Mouse (Mus musculus) adrenal gland, postnatal 0 days (tissue): ENCODE measurements around the gene Unc13d. TPM values are rescaled to one million over a fixed set of nuclear protein-coding genes. Genes with fewer than 3 reads are reported as not detected.

Experiments
- polyA plus RNA-seq: library from polyadenylated mRNA; unstranded; fragments of >200 nt; fragmentation: Nextera tagmentation; extraction: Ambion mirVana; gene quantifications from 2 replicates; pipeline ENCODE4 v1.2.1, GENCODE M21; 2015

Unc13d gene
- polyA plus RNA-seq, result 2.0 TPM in 2 replicates

DNA sequence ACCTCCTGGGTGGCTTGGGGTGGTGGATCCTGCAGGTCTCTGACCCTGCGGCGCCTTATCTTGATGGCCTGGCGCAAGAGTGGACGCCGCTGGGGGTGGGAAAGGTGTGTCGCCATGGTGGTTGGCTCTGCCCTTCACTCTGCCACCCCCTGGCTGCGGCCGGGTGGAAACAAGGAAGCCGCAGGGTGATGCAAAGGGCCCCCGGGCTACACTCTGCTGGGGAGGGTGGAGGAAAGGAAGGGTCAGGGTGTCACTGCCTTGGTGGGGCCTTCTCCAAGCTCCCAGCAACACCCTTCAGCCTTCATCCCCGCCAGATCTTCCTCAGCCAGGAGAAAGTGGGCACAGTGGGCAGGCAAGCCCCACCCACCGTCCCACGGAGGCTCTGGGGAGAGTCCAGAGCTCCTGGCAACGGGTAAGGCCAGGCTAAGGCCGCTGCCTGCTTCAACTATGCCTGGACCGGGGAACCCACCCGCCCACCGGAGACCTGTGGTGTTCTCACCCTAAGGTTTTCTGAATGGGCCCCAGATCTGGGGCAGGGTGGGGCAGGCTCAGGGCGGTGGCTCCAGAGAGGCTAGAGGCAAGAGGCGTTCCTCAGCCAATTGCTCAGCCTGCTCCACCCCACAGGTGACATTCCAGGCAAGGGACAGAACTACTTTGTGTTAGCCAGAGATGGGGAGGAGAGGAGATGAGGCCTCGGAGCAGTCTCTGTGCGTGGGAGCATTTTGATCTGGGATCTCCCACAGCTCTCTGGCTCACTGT lies at the start of gene Unc13d:
Unc13d (minus strand) TSS at position 516 of the 759 bp plus-strand sequence.

DNA sequence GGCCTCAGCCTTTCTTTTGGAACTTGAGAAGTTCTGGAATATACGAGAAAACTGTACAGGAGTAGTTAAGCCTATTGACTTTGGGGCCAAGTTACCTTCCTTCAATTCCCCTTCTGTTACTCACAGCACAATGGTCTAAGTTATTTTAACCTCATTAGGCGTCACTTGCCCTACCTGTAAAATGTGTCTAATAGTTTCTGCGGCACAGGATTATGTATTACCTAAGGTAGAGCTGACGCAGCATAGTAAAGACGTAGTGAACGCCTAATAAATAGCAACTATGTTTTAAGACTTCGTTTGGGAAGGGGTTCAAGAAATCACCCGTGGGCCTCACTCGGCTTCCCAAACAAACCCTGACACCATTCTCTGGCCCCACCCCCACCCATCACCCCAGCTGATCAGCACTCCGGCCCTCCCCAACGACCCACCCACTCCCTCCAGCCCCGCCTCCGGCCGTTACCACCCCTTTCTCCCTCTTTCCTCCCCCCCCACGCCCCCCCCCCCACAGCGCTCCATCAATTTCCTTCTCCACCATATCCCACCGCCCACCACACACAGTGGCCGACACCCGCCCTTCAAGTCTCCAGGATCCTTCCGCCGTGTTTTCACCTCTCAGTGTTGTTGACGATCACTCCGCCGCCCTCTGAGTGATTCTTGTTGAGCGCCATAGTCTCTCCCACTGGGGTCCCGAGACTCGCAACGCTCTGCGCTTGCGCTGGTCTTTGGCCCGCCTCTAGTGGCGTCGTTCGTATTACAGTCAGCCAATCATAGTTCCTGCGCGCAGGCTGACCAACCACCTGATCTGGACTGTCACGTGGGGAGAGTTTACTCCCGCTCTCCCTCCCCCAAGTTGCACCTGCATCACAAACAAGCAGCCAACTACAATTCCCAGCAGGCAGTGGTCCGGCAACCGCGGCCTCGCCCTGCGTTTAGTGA lies 8.8 kb upstream of the Unc13d start, which contains the start of gene Wbp2:
Wbp2 (minus strand) TSS at position 738 of the 936 bp plus-strand sequence.

DNA sequence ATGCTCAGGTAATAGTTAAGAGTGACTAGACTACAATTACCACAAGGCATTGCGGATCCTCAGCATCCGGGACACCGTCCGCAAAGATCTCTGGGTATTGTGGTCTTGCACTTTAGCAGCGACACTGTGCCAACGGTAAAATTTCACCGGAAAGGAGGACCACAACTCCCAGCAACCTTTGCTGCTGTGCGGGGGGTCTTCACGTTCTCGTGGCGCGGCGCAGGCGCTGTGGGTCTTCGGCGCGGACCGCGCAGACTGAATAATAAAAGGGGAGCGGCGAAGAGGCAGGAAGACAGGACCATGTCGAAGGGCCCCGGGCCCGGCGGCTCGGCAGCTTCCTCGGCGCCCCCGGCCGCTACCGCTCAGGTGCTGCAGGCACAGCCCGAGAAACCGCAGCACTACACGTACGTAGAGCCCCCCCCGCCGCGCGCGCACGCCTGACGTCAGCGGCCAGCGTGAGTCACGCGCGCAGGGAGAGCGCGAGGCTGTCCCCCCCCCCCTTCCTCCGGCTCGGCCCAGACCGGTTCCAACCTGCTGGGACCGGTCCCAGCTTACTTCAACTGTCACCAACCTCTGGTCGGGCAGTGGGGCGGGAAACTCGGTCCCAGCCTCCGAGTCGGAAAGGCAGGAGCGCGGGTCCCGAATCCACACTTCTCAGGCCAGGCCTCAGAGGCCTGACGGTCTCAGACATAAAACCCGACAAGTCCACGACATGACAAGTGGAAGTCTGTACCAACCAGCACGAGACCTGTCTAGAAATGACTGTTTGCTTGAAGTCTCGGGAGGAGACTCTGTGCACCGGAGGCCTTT lies 47.5 kb downstream of the Unc13d start, which contains the start of gene Unk:
Unk (plus strand) TSS at position 235 of the 810 bp plus-strand sequence.

DNA sequence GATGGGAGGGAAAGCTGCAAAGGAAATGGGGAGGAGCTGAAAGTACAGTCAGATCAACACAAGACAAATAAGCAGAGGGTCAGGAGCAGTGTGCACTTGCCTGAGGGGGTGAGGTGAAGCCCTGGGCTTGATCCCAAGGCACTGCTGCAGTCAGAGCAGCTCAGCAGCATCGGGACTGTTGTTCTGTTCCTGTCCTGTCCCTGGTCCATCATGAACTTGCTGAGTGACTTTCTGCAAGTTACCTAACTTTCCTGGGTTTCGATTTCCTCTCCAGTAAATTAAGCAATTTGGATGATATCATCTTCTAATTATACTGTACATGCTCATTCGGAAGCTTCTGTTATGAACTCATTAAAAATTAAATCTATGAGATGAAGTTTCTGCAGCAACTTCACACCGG lies 50.0 kb downstream of the Unc13d start, which contains the start of gene H3f3b:
H3f3b (minus strand) TSS at position 207 of the 400 bp plus-strand sequence.

DNA sequence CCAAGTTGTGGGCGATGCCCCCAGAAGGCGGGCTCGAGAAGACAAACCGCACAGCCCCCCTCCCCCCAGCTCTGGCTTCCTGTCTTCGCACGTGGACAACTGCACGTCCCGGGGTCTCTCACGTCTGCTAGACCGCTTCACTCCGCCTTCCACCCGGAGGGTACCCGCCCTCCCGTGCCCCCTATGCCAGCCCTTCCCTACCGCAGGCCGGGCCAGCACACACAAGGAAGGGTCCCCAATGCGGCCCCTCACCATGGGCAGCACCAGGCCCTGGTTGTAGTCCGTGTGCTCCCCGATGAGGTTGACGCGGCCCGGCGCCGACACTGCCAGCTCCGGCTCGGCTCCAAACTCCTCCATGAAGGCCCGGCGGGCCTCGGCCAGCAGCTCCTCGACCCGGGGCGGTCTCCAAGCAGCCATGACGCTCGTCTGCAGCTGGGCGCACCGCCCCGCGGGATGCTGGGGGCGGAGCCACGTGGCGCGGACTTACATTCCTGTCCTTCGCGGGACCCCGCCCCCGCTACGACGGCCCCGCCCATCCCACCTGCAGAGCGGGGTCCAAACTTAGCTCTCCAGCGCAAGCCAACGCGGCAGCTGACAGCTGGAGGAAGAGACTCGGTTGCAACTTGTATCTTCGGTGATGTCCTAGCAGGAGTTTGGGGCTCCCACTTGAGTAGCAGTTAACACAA lies 65.4 kb downstream of the Unc13d start, which contains the start of gene Galk1:
Galk1 (minus strand) TSS at position 458 of the 686 bp plus-strand sequence.

Other genes starting within 250 kb of the Unc13d start
- 0.32 and 1.4 TPM in 2 replicates for gene Myo15b, start 219.6 kb downstream of the Unc13d start, polyA plus RNA-seq
- 6.9 and 8.5 TPM in 2 replicates for gene Smim5, start 178.0 kb downstream of the Unc13d start, polyA plus RNA-seq
- 1.3 and 1.4 TPM in 2 replicates for gene Smim6, start 165.9 kb downstream of the Unc13d start, polyA plus RNA-seq
- 41.6 and 42.6 TPM in 2 replicates for gene Sap30bp, start 144.7 kb downstream of the Unc13d start, polyA plus RNA-seq
- gene Recql5, start 144.5 kb downstream of the Unc13d start, polyA plus RNA-seq, result 6.3 and 12.8 TPM in 2 replicates
- 2.2 and 3.0 TPM in 2 replicates for gene Itgb4, start 103.3 kb downstream of the Unc13d start, polyA plus RNA-seq
- 111 and 122 TPM in 2 replicates for gene Galk1, start 65.2 kb downstream of the Unc13d start, polyA plus RNA-seq
- 1,269 and 1,294 TPM in 2 replicates for gene H3f3b, start 50.0 kb downstream of the Unc13d start, polyA plus RNA-seq
- gene Unk, start 47.6 kb downstream of the Unc13d start, polyA plus RNA-seq, result 13.7 and 18.1 TPM in 2 replicates
- gene Wbp2, start 9.0 kb upstream of the Unc13d start, polyA plus RNA-seq, result 123 and 155 TPM in 2 replicates
- 23.7 and 29.6 TPM in 2 replicates for gene Trim47, start 49.2 kb upstream of the Unc13d start, polyA plus RNA-seq
- 3.2 and 3.5 TPM in 2 replicates for gene Trim65, start 53.2 kb upstream of the Unc13d start, polyA plus RNA-seq
- 52.3 and 86.2 TPM in 2 replicates for gene Mrpl38, start 60.9 kb upstream of the Unc13d start, polyA plus RNA-seq
- gene Fbf1, start 90.2 kb upstream of the Unc13d start, polyA plus RNA-seq, result 12.9 and 18.1 TPM in 2 replicates
- 48.9 and 49.5 TPM in 2 replicates for gene Ten1, start 120.9 kb upstream of the Unc13d start, polyA plus RNA-seq
- gene Acox1, start 121.1 kb upstream of the Unc13d start, polyA plus RNA-seq, result 37.2 and 49.8 TPM in 2 replicates
- gene Evpl, start 160.1 kb upstream of the Unc13d start, polyA plus RNA-seq, result 1.4 and 1.9 TPM in 2 replicates
- 40.4 and 59.2 TPM in 2 replicates for gene Srp68, start 196.3 kb upstream of the Unc13d start, polyA plus RNA-seq
- gene Galr2, start 203.0 kb upstream of the Unc13d start, polyA plus RNA-seq, result 0.77 and 3.2 TPM in 2 replicates
- gene Exoc7, start 229.3 kb upstream of the Unc13d start, polyA plus RNA-seq, result 45.9 and 65.6 TPM in 2 replicates